Mouse (Mus musculus) kidney, adult 18-20 months (tissue): ENCODE measurements at regions not wholly inside any gene's neighbourhood (a gene's known extent, or its start where the extent isn't known, plus 50 kb on each side); places are given as distances from the start of the nearest gene placed in this dataset.
A peak's percentile ranks its signal among the peaks of the same experiment; 100 is the strongest.

Experiments
- DNase-seq: peaks from one replicate; pipeline ENCODE4 v3.0.0; 2021

DNA sequence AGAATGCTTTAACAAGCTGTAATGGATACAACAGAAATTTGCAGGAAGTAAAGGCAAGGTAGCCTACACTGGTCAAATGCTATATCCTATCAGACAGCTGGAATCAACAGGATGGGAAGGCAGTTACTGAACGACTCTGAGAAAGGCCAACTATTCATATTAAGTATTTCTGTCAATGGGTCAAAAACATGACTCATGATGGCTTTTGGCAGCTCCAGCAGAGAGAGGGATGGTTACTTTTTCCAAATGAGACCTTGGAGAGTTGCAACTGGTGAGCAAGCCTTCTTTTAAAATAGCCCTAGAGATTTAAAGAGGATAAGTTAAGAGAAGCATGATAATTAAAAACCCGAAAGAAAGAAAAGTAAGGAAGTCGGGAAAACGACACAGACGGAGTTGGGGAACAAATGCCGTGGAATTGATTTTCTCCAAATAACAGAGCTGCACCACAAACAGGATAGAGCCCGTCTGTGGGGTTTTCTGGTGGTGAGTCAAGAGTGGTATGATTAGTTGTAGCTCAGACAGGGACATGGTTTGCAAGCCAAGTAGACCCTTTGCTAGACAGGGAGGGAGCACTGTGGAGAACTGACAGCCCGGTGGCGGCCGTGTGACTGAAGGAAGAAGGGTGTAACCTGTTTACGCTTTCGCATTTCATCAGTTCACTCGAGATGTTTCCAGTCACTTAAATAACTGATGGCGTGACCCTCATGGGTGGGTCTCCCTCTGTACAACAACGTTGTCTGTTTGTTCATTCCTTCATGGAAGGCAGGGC is 3638.1 kb upstream of the Gm7489 start:
- no peak for DNase-seq

DNA sequence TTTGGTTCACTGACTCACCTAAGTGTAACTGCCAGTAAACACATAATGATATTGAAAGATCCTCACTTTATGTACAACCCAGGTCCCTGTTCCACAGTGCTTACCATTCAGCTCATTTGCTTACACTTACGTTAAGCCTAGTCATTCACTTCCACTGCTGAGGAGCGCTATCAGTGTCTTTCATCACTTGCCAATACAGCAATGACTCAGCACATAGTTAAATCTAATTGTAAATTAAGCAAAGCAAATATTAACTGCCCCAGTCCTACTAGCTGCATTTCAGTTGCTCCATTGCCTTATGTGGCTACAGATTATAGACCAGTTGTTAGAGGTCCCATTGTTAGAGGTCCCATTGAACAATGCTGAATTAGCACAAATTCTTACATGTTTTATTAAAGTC is 3624.6 kb upstream of the Gm7489 start:
- DNase-seq, result no peak

DNA sequence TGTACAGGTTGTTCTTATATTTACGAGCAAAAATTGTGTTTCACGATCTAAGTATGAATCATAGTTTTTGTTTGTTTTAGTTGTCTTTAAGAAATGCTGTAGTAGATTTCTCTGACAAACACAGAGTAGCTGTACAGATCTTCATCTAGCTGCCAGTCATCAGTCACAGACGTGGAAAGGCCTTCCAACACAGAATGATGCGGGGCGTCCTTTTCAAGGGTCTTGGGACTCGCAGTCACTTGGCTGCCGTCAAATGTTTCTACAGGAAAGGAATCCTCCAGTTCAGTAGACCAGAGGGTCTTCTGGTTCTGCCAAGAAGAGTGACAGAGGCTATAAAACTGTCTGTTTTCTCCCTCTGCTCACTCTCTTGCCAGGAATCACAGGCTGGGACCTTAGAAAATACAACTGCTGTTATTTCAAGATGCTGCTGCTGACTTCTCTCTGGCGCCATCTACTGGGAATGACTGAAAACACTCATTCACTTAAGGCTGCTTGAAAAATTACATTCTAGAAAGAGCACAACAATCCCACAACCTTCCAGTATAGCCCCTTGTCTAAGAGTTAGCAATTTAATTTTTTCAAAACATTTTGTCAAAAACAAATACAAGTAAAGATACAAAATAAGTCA is 3623.3 kb upstream of the Gm7489 start:
- peak; percentile 13 for DNase-seq

DNA sequence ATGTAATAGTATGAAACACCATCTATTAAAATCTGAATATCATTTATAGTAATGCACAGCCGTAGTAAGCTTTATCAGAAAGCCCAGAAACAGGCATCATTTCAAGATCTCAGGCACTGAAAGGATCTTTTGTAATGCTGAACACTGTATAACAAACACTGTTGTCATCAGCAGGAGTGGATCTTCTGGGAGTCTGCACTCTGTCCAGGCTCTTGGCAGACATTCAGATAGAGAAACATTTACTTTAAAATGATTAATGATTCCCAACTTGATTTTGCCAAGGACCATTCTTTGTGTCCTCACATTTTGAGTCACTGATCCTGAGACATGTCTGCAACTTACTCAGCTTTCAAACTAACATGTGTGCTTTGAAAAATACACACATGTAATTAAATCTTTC is 3617.2 kb upstream of the Gm7489 start:
- DNase-seq, result peak; percentile 4

DNA sequence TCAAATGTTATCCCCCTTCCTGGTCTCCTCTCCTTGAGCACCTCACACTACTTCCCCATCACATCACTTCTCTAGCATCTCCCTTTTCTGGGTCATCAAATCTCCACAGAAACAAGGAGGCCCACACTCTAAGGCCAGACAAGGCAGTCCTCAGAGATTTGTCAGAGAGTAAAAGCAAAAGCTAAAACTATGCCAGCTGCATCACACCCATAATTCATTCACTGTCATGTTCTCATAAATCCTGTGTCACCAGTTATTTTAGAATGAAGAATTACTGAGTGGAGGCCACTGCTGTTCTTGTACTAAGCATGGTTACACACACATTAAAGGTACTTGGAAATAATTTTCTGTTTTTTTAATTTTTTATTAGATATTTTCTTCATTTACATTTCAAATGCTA is 3613.1 kb upstream of the Gm7489 start:
- no peak for DNase-seq

DNA sequence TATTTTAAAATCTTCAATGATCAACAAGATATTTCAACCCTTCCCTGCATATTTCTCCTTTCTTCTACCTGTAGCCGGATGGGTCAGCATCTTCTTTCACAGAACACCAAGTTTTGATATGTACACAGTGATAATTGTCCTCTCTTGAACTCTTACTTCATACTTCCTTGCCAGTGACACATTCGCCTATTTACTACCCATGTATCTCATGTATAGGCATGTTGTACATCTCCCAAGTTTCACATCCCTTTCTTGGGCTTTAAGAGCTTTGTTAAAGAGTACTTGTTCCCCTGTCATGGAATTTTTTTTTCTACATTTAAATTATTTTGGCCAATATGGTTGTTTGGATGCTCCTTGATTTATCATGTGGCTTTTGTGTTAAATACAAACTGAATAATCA is 3602.1 kb upstream of the Gm7489 start:
- no peak for DNase-seq

DNA sequence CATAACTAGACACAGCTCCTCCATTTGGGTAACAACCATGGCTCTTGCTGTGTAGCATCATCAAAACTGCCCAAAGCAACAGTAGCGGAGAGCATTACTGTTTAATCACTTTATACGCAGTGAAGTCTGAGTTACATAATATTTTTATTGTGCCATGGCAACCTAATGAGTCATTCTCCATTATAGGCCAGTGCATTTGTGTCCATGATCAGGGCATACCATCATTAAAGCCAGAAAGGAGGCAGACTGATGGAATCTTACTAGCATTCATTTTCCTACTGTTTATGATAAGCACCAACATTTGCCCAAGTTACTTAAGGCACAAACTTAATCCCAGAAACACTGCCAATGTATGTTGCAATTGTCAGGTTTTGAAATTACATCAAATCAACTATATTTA is 3601.2 kb upstream of the Gm7489 start:
- no peak for DNase-seq

DNA sequence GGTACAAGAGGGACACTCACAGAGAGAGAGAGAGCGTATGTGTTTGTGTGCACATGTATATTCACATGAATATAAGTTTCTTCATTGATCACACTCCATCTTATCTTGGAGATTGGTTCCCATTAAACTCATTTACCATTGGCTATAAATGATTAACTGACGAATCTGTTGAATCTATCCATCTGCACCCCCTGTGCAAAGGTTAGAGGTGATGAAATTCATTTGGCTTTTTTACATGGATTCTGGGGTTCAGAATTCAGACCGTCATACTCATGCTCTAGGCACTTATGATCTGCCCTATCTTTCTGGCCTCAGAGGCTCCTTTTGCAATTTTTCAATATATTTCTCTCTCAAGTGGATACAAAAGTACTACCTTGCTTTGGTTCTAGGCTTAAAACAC is 3582.9 kb upstream of the Gm7489 start:
- DNase-seq, result no peak

DNA sequence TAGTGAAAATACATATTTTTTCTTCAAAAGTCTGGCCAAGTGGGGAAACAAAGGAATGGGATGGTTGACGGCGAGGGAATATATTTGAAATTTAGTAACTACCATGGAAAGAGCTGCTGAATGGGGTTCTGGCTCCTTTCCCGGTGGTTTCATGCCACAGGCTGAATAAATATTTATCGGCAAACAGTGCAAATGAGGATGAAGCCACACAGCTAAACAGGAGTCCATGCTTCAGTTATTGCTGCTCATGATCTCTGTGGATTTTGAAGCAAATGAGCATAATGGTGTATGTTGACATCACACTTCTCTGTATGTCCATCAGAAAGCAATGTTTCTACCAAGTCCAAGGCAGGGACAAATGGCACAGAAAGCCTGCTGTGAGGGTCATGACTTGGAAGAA is 3580.6 kb upstream of the Gm7489 start:
- no peak for DNase-seq

DNA sequence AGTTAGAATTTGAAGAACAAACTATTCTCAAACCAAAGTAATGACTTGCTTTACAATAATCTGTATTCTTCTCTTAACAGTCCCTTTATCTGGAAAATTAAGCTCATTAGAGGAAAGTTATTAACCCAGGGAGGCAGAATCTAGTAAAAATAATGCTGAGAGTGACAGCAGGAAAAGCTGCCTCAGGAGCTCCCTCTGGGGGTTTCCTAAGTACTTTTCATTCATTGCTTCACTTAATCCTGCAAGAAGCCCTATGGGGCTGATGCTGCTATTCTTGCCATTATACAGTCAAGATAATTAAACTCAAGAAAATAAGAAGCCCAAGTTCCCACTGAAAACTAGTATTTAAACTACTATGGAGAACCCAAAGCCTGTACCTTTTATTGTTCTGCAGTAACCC is 3563.9 kb upstream of the Gm7489 start:
- DNase-seq, result no peak

DNA sequence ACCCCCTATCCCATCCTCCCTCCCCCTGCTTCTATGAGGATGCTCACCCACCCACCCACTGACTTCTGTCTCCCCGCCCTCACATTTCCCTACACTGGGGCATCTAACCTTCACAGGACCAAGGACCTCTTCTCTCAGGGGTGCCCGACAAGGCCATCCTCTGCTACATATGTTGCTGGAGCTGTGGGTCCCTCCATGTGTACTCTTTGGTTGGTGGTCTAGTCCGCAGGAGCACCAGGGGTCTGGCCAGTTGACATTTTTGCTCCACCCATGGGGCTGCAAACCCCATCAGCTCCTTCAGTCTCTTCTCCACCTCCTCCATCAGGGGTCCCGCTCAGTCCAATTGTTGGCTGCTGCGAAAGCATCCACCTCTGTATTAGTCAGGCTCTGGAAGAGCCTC is 3539.2 kb upstream of the Gm7489 start:
- no peak for DNase-seq

DNA sequence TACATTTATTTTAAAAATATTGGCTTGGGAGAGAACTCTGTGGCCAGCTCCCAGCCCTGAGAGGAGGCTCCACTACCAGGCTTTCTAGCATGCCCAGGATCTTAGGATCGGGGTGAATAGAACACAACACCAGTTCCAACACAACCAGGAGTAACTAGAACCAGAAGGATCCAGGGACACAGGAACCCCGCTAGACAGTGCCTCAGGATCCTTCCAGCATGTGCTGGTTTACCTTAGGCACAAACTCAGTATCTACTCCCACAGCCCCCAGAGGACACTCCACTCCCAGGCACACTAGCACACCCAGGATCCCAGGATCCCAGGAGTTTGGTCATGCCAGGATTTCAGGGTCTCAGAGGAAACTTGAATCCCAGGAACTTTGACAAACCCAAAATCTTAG is 3537.8 kb upstream of the Gm7489 start:
- no peak for DNase-seq

DNA sequence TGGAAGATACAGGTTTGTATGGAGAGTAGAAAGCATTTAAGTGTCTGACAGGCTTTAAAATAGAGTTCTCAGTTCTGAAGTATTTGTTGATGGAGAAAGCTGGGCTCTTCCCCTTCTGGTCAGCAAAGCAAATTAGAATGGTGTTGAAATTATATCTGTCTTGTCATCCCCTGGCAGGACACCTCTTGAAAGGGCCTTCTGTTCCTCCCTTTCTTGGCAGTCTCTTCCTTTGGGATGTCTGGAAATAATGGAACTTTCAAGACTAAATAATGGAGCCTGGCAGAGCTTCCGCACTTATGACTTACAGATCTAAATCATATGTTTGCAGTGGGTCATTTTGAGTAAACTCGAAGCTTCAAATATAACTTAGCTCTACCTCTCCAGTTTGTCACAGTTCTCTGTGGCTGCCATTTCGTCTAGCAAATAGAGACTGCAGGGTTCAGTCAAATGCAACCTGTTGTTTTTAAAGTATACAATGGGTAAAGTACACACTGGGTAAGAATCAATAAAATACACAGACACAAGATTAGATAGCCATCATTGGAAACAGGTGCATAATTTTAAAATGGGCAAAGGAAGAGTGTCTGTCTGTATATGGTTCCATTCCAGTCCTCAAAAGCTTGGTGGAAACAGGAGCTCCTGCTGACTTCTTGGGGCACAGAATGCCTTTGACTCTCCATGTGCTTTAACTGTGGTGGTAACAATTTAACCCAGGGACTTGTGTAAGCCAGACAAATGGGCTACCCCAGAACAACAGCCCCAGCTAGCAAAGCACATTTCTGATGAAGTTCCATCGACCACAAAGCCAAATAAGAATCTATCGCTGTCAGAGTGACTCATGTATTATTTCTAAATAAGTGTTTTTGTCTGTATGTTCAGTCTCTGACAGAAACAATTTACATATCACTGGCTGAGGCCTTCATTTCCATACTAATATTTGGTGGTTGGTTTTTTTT is 3524.4 kb upstream of the Gm7489 start:
- DNase-seq, result no peak

DNA sequence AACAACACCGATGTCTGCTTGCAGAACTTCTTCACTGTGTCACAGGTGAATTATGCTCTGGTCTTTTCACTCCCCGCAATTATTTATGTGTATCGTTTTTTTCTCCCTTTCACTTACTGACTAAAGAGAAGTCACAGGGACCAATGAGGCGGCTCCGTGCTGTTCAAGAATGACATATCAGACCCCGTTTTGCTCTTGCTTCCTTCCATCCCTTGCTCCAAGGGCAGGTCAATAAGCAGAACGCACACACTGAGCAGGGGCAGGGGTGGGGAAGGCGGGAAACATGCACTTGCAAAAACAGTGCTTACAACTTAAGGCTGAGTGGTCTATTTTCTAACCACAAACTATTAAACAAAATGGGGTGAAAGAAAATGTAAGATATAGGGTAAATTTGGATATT is 3523.4 kb upstream of the Gm7489 start:
- no peak for DNase-seq

DNA sequence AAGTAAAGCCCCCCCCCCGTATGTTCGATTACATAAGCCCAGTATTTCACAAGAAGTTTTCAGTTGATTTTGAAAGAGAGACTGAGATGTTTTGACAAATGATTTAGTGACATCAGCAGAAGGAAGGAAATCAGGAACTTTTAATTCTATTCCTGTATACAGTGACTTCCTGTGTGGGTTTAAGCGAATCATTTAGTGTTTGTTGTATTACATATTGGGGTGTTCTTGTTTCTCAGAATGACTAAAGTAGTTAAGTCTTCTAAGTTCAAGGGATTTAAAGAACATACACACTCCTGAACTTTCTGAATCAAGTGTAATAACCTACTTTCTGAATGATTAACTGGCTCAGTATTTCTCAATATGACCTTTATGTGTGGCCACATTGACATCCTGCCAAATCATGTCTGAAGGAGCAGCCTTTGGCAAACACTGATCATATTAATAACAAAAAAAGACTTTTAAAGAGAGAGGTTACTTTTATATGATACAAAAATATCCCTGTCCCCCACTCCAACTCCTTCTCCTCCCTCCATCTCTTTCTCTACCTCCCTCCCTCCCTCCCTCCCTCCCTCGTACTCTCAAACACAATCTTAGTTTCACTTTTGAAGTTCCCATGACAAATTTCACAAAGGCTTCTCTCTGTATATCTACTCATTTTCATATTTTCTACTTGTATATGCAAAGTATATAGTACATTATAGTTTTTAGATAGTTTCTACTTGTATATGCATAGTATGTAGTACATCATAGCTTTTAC is 3522.8 kb upstream of the Gm7489 start:
- no peak for DNase-seq

DNA sequence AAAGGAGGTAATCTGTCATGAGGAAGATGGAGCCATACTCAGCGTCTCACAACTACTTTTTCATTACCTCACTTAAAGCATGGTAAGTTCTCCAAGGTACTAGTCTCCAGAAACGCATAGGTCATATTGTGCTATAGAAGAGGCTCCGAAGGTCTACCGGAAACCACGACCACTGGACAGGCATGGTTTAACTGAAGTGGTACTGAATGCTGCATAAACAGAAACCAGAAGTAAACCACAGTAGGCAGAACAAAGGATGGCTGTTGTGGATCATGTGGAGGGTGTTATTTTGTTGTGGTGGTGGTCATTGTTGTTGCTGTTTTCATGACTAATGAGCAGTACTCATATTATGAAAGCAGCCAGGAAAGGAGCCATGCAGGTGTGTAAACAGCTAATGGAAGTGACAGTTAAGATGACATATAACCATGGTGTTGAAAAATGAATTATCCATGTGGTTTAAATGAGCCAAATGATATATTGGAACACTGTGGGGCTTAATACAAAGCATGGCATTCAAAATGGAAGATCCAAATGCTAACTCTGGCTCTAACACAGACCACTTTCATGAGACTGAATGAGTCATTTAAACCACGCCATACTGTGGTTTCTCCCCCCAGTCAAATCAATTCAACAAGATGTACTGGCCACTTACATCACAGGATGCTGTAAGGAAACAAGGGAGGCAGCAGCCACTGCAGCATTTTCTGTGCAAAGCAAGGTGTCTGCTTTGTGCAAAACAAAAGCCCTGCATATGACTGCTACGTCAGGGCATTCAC is 3484.5 kb upstream of the Gm7489 start:
- DNase-seq, result no peak

DNA sequence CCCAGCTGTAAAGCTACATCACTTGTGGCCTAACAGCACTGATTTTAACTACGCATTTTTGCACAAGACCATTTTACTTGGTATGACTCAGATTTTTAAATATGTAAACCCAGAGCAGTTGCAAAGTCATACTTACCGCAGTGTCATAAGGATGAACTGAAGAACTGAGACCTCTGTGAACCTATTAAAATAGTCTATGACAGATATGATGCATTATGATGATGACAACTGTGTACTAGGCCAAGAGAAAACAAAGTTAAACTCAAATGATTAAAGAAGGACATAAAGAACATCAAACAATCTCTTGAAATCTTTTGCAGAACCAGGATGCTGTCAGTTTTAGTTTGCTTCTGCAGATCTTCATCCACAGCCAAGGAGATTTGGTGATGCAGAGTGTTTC is 3483.3 kb upstream of the Gm7489 start:
- no peak for DNase-seq

DNA sequence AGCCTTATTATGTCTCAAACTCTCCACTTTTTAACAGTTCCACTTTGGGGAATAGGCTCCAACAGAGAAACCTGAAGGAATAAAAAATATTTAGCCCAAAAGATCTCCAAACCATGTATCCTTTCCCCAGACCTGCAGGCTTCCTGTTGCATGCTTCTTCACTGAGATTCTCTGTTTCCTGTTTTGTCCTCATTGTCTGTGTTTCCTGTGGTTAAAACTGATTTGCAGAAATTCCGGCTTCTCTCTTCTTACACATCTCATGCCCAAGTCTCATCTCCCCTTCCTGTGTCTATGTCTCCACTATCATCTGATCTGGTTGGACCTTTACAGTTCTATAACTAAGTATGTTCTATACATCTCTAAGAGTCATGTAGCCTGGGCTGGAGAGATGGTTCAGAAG is 3482.2 kb upstream of the Gm7489 start:
- no peak for DNase-seq

DNA sequence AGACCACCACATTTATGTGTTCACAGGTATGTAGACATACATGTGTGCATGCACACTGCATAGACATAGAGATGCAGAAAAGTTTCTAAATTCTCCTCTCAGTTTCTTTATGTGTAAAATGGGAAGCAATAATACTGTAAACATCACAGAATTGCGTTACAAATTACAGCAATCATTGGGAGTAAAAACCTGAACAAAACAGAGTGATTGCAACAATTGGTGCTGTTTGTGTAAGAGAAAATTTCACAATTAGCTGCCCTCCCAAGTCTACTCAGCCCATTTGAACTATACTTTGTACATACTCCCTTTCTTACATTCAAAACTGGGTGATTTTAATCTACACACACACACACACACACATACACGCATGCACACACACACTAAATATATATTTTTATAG is 3480.8 kb upstream of the Gm7489 start:
- no peak for DNase-seq

DNA sequence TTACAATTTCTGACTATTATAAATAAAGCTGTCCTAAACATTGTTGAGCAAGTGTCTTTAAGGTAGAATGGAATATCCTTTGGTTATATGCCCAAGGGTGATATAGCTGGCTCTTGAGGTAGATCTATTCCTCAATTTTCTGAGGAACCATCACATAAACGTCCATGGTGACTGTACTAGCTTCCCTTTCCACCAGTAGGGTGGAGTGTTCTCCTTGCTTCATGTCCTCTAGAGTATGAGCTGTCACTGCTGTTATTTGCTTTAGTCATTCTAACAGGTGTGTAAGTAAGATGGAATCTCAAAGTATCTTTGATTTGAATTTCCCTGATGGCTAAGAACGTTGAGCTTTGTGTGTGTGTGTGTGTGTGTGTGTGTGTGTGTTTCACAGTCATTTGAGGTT is 3475.7 kb upstream of the Gm7489 start:
- no peak for DNase-seq

DNA sequence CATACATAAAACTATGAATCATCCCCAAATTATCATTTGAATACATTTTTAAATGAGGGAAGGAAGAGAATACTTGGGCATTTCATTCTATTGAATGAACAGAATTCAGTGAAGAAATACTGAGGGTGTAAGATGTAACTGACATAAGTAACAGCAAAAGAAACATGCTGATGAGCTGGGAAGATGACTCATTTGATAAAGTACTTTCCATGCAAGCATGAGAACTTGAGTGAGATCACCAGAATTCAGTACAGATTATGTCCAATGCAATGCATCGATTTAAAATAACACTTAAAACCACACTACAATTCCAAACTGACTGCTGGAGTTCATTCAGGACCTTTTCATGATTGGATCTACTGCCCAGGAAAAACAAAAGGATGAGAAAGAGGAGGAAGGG is 3467.1 kb upstream of the Gm7489 start:
- DNase-seq, result no peak

DNA sequence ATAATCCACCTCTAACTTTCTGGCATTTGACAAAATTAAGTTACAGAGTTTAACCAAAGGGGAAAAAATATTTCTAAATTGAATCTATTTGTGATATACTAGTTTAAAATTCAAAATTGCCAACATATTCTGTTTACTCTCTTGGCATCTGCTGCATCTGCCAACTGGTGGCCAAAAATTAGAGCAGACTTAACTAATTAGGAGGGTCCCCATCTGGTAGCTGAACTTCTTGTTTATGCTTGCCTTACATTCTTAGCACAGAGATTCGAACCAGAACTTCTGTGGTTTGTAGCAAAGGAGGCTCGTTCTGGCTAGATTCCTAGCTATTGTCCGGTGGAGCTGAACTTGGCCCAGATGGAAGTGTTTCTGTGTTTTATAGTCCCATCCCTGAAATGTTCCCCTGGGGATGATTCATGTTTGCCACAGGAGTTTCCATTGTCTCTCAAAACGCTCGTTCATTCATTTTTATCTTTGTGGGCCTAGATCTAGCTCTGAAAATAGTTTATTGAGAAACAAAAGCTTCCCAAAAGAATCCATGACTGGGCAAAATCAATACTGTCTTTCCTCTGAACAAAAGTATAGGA is 3461.5 kb upstream of the Gm7489 start:
- no peak for DNase-seq
